Comparison of ENCODE assay signal across 20 mouse cellular contexts in the genomic region with DNA sequence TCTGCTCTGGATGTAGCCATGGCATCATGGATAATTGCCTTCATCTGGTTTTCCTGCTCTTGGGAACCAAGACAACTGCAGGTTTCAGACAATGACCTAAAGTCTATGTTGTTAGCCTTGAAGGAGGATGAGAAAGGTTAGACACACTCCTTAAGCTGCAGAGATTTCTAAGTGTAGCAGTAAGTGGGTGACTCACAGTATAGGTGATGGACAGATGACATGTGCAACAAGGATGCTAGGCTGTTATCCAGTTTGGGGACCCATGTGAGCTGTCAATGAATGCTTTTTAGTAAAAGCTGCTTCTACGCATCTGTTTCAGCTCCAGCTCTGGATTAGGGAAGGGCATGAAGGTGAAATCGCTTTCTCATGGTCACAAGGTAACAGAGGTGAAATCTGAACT.
DNase-seq lines count a peak whose midpoint lies in the region; TF ChIP-seq lines count a peak whose summit lies in the region.
"Had no signal": no experiment of that assay in that cellular context is flagged by ENCODE, and none has a peak within 500 bp of the region (broad histone marks: within the 10 kb centered on the region; RNA-seq: fewer than 3 reads in every experiment).

No protein-coding gene starts in this region.

- TF ChIP-seq CTCF in C2C12 (IDR thresholded peaks at IDR 0.05; ENCODE audit: control insufficient read depth, insufficient read depth, insufficient read length), result no peak
- TF ChIP-seq CTCF in ES-Bruce4 (IDR thresholded peaks at IDR 0.05; ENCODE audit: low read depth, low read length), result no peak

- H3K27ac ChIP-seq in ES-Bruce4 (ENCODE audit: insufficient read depth, low read length), result 0 out of 2 replicates have a peak overlapping the region, but pooled peaks have one; percentile 28
- H3K27ac ChIP-seq in limb, embryonic 10.5 days, result no peak overlapping the region
- H3K27ac ChIP-seq: embryonic facial prominence, embryonic 10.5 days; embryonic facial prominence, embryonic 12.5 days; forebrain, embryonic 13.5 days; forebrain, embryonic 15.5 days had no signal

- no peak for TF ChIP-seq POLR2A in ES-Bruce4 (IDR thresholded peaks at IDR 0.05; ENCODE audit: insufficient read depth, low read length)
- TF ChIP-seq POLR2A in myocyte (IDR thresholded peaks at IDR 0.05; ENCODE audit: insufficient read length, low read depth), result no peak

- H3K9ac ChIP-seq in ES-Bruce4 (ENCODE audit: low read depth, poor library complexity, severe bottlenecking), result no peak overlapping the region
- H3K9ac ChIP-seq: embryonic facial prominence, embryonic 12.5 days; forebrain, embryonic 13.5 days; forebrain, embryonic 15.5 days; forebrain, postnatal 0 days had no signal

- H3K79me2 ChIP-seq in C2C12 (ENCODE audit: control insufficient read depth, insufficient read depth), result peaks cover 94% of the 10 kb centered on the region
- peaks cover 76% of the 10 kb centered on the region for H3K79me2 ChIP-seq in myocyte (ENCODE audit: control insufficient read depth, insufficient read depth)

- H3K36me3 ChIP-seq in C2C12 (ENCODE audit: control insufficient read depth, insufficient read depth) (peaks cover 53% of the 10 kb centered on the region), ES-Bruce4 (ENCODE audit: control insufficient read depth, insufficient read depth, low read length, poor library complexity, severe bottlenecking) (peaks cover 15% of the 10 kb centered on the region), myocyte (ENCODE audit: control insufficient read depth, insufficient read depth) (no peaks in the 10 kb centered on the region)
- no peaks in the 10 kb centered on the region for H3K36me3 ChIP-seq in limb, embryonic 10.5 days
- H3K36me3 ChIP-seq: embryonic facial prominence, embryonic 10.5 days; embryonic facial prominence, embryonic 12.5 days; forebrain, embryonic 15.5 days had no signal

- DNase-seq in limb, embryonic 10.5 days (ENCODE audit: low spot score), result no peak
- DNase-seq in spleen, postnatal 10 days (ENCODE audit: low spot score in 2 of 2), result no peak
- DNase-seq: adrenal gland, adult 8-10 months; adrenal gland, postnatal 14 days; adrenal gland, postnatal 36 days; cerebellum, adult 11-12 months; cerebellum, adult 2 months; cerebellum, adult 9-10 months; cerebellum, postnatal 10 days; cerebellum, postnatal 25 days; forebrain, postnatal 0 days had no signal

- no peaks in the 10 kb centered on the region for H3K9me3 ChIP-seq in ES-Bruce4 (replicated peaks; ENCODE audit: control insufficient read depth, insufficient read depth, low read length, poor library complexity, severe bottlenecking)
- H3K9me3 ChIP-seq in limb, embryonic 10.5 days (replicated peaks), result no peaks in the 10 kb centered on the region
- H3K9me3 ChIP-seq: embryonic facial prominence, embryonic 10.5 days; embryonic facial prominence, embryonic 12.5 days; forebrain, embryonic 13.5 days; forebrain, embryonic 15.5 days had no signal

- H3K4me3 ChIP-seq in C2C12 (ENCODE audit: insufficient read depth, poor library complexity, severe bottlenecking) (no peak overlapping the region), ES-Bruce4 (ENCODE audit: low read depth, low read length) (no peak overlapping the region), myocyte (no peak overlapping the region)
- H3K4me3 ChIP-seq in limb, embryonic 10.5 days, result no peak overlapping the region
- H3K4me3 ChIP-seq: embryonic facial prominence, embryonic 10.5 days; embryonic facial prominence, embryonic 12.5 days; forebrain, embryonic 13.5 days; forebrain, embryonic 15.5 days had no signal

- H3K4me1 ChIP-seq in ES-Bruce4 (ENCODE audit: control insufficient read depth, insufficient read depth, low read length), result peaks cover 2% of the 10 kb centered on the region
- H3K4me1 ChIP-seq in limb, embryonic 10.5 days, result 0 out of 2 replicates have a peak, but pooled peaks cover 6% of the 10 kb centered on the region
- H3K4me1 ChIP-seq: embryonic facial prominence, embryonic 12.5 days; forebrain, embryonic 13.5 days; forebrain, embryonic 15.5 days had no signal

- no peaks in the 10 kb centered on the region for H3K27me3 ChIP-seq in C2C12 (ENCODE audit: control insufficient read depth, insufficient read depth, insufficient read length)
- H3K27me3 ChIP-seq in ES-Bruce4 (ENCODE audit: control insufficient read depth, insufficient read depth, low read length, poor library complexity, severe bottlenecking), result no peaks in the 10 kb centered on the region
- no peaks in the 10 kb centered on the region for H3K27me3 ChIP-seq in myocyte (ENCODE audit: control insufficient read depth, insufficient read depth, insufficient read length)
- no peaks in the 10 kb centered on the region for H3K27me3 ChIP-seq in limb, embryonic 10.5 days (ENCODE audit: low read depth, poor library complexity, severe bottlenecking)
- H3K27me3 ChIP-seq: CH12.LX; embryonic facial prominence, embryonic 12.5 days; forebrain, embryonic 13.5 days; forebrain, embryonic 15.5 days; Patski had no signal

- peaks cover 77% of the 10 kb centered on the region for H3K79me3 ChIP-seq in C2C12 (ENCODE audit: low read depth)

- H3K4me2 ChIP-seq in myocyte (ENCODE audit: low read depth), result no peak overlapping the region
- H3K4me2 ChIP-seq: embryonic facial prominence, embryonic 12.5 days; forebrain, embryonic 13.5 days; forebrain, embryonic 15.5 days had no signal

- WGBS in limb, embryonic 10.5 days, result 98% methylated on average over 2 of the region's 2 CpGs

- no peak for TF ChIP-seq EP300 in ES-Bruce4 (IDR thresholded peaks at IDR 0.05; ENCODE audit: insufficient read depth, low read depth, low read length)

- H3ac ChIP-seq in C2C12 (ENCODE audit: control insufficient read depth, insufficient read length, low read depth) (no peak overlapping the region), myocyte (ENCODE audit: control insufficient read depth, insufficient read length) (no peak overlapping the region)

TF ChIP-seq in C2C12, 6 proteins besides CTCF, POLR2A, EP300 and RAD21:
- TF ChIP-seq CEBPB (IDR thresholded peaks at IDR 0.05; ENCODE audit: low read depth) (no peak), MYOG (IDR thresholded peaks at IDR 0.05; ENCODE audit: control insufficient read depth, extremely low read depth, insufficient read length) (no peak), MAX (IDR thresholded peaks at IDR 0.05) (no peak), MYOD1 (IDR thresholded peaks at IDR 0.05; ENCODE audit: control insufficient read depth, insufficient read length, low read depth) (peak; percentile 89)

TF ChIP-seq in myocyte, 11 proteins besides CTCF, POLR2A, EP300 and RAD21:
- no peak for TF ChIP-seq TCF3 (IDR thresholded peaks at IDR 0.05; ENCODE audit: insufficient read length, low read depth)
- peak; percentile 55 to 92 (median 80) for TF ChIP-seq MYOD1 (IDR thresholded peaks at IDR 0.05; ENCODE audit: control insufficient read depth in 1 of 3, insufficient read length in 2 of 3, low read depth in 2 of 3)
